Comparison of ENCODE assay signal across 12 mouse cellular contexts in genomic region chr14:104937083-104937864, GRCm38 (mm10).
"Had no signal": no experiment of that assay in that cellular context is flagged by ENCODE, and none has a peak within 500 bp of the region (broad histone marks: within the 10 kb centered on the region; RNA-seq: fewer than 3 reads in every experiment).

No protein-coding gene starts in this region.

- H3K9ac ChIP-seq: limb, embryonic 13.5 days; liver, embryonic 12.5 days; lung, embryonic 15.5 days; midbrain, embryonic 12.5 days had no signal

- H3K36me3 ChIP-seq: limb, embryonic 13.5 days; liver, embryonic 12.5 days; lung, embryonic 15.5 days; midbrain, embryonic 12.5 days had no signal

- DNase-seq: kidney, adult 18-20 months; kidney, postnatal 10 days; left cerebral cortex, postnatal 4 days; right cerebral cortex, adult 18-20 months; right cerebral cortex, postnatal 25 days; thymus, postnatal 4 days had no signal

- H3K4me1 ChIP-seq: limb, embryonic 13.5 days; liver, embryonic 12.5 days; lung, embryonic 15.5 days; midbrain, embryonic 12.5 days had no signal

- H3K27ac ChIP-seq: limb, embryonic 13.5 days; liver, embryonic 12.5 days; lung, embryonic 15.5 days; midbrain, embryonic 12.5 days; stomach, postnatal 0 days had no signal

- H3K9me3 ChIP-seq: limb, embryonic 13.5 days; liver, embryonic 12.5 days; lung, embryonic 15.5 days; midbrain, embryonic 12.5 days had no signal

- H3K4me3 ChIP-seq: limb, embryonic 13.5 days; liver, embryonic 12.5 days; lung, embryonic 15.5 days; midbrain, embryonic 12.5 days had no signal

- H3K27me3 ChIP-seq: limb, embryonic 13.5 days; liver, embryonic 12.5 days; lung, embryonic 15.5 days; midbrain, embryonic 12.5 days had no signal

- H3K4me2 ChIP-seq: limb, embryonic 13.5 days; liver, embryonic 12.5 days; lung, embryonic 15.5 days; midbrain, embryonic 12.5 days had no signal

- ATAC-seq: liver, embryonic 12.5 days; midbrain, embryonic 16.5 days had no signal
